ENCODE assay signal across 20 mouse cellular contexts in the genomic region with DNA sequence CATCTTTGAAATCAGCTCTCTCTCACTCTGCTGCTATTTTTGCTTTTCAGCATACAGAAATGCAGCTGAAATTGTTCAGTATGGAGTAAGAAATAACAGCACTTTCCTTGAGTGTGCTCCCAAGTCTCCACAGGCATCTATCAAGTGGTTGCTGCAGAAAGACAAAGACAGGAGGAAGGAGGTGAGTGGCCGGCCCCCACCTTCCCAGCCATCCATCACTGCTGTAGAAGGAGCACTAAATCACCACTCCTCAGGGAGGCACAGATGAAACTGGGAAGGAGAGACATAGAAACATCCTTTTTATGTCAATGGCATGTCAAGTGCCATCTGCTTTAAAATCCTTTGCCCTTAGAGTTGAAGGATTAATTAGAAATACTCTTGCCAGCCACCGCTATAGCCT.
DNase-seq lines count a peak whose midpoint lies in the region; ATAC-seq and TF ChIP-seq lines count a peak whose summit lies in the region.
"Had no signal": no experiment of that assay in that cellular context is flagged by ENCODE, and none has a peak within 500 bp of the region (broad histone marks: within the 10 kb centered on the region; RNA-seq: fewer than 3 reads in every experiment).

No protein-coding gene starts in this region.

- H3K27ac ChIP-seq in kidney, embryonic 15.5 days = 0 out of 2 replicates have a peak overlapping the region, but pooled peaks have one; percentile 3
- no peak overlapping the region for H3K27ac ChIP-seq in forebrain, postnatal 0 days (ENCODE audit: low read depth, low read length)
- no peak overlapping the region for H3K27ac ChIP-seq in neural tube, embryonic 14.5 days (ENCODE audit: low read depth, low read length)
- H3K27ac ChIP-seq: embryonic facial prominence, embryonic 13.5 days; heart, embryonic 10.5 days; limb, embryonic 10.5 days; liver, embryonic 14.5 days had no signal

- WGBS in kidney, embryonic 15.5 days = 19% methylated on average over 2 of the region's 2 CpGs
- WGBS in forebrain, postnatal 0 days = 29% methylated on average over 2 of the region's 2 CpGs
- 23% methylated on average over 2 of the region's 2 CpGs for WGBS in neural tube, embryonic 14.5 days

- TF ChIP-seq CTCF in forebrain, postnatal 0 days (IDR thresholded peaks at IDR 0.05; ENCODE audit: low read depth) = no peak

- no peaks in the 10 kb centered on the region for H3K27me3 ChIP-seq in kidney, embryonic 15.5 days
- no peaks in the 10 kb centered on the region for H3K27me3 ChIP-seq in forebrain, postnatal 0 days (ENCODE audit: insufficient read depth, low read length)
- no peaks in the 10 kb centered on the region for H3K27me3 ChIP-seq in neural tube, embryonic 14.5 days (ENCODE audit: control insufficient read depth, insufficient read depth, low read length)
- H3K27me3 ChIP-seq: embryonic facial prominence, embryonic 13.5 days had no signal

- H3K9ac ChIP-seq in kidney, embryonic 15.5 days = no peak overlapping the region
- no peak overlapping the region for H3K9ac ChIP-seq in forebrain, postnatal 0 days
- no peak overlapping the region for H3K9ac ChIP-seq in neural tube, embryonic 14.5 days (replicated peaks; ENCODE audit: low read depth, low read length)
- H3K9ac ChIP-seq: embryonic facial prominence, embryonic 13.5 days; liver, embryonic 14.5 days had no signal

- H3K36me3 ChIP-seq in kidney, embryonic 15.5 days = peaks cover 37% of the 10 kb centered on the region
- no peaks in the 10 kb centered on the region for H3K36me3 ChIP-seq in forebrain, postnatal 0 days (ENCODE audit: insufficient read depth)
- H3K36me3 ChIP-seq in neural tube, embryonic 14.5 days (ENCODE audit: control insufficient read depth, insufficient read depth, low read length) = no peaks in the 10 kb centered on the region
- H3K36me3 ChIP-seq: limb, embryonic 10.5 days had no signal

- no peak overlapping the region for H3K4me2 ChIP-seq in kidney, embryonic 15.5 days
- no peak overlapping the region for H3K4me2 ChIP-seq in forebrain, postnatal 0 days (ENCODE audit: low read depth)
- H3K4me2 ChIP-seq in neural tube, embryonic 14.5 days (ENCODE audit: low read depth, low read length) = no peak overlapping the region
- H3K4me2 ChIP-seq: embryonic facial prominence, embryonic 13.5 days had no signal

- H3K4me1 ChIP-seq in kidney, embryonic 15.5 days = 0 out of 2 replicates have a peak, but pooled peaks cover 8% of the 10 kb centered on the region
- H3K4me1 ChIP-seq in forebrain, postnatal 0 days (ENCODE audit: insufficient read depth) = no peaks in the 10 kb centered on the region
- no peaks in the 10 kb centered on the region for H3K4me1 ChIP-seq in neural tube, embryonic 14.5 days (ENCODE audit: control insufficient read depth, insufficient read depth, low read length)
- H3K4me1 ChIP-seq: embryonic facial prominence, embryonic 13.5 days; heart, embryonic 10.5 days had no signal

- DNase-seq in kidney, postnatal 14 days = no peak
- no peak for DNase-seq in forebrain, postnatal 0 days
- peak; percentile 68 for DNase-seq in mesoderm, embryonic 11.5 days (ENCODE audit: low read depth, low spot score)
- no peak for DNase-seq in liver
- DNase-seq in spleen, postnatal 4 days (ENCODE audit: low spot score in 2 of 2) = no peak
- DNase-seq in layer of hippocampus, postnatal 14 days (ENCODE audit: low spot score in 2 of 2) = no peak
- DNase-seq: cerebellum, adult 11 months; cerebellum, postnatal 25 days; gastrocnemius, postnatal 14 days; kidney, adult 18-20 months; kidney, postnatal 36 days; layer of hippocampus, postnatal 36 days; lung, postnatal 10 days had no signal

- H3K4me3 ChIP-seq in kidney, embryonic 15.5 days (replicated peaks) = no peak overlapping the region
- no peak overlapping the region for H3K4me3 ChIP-seq in forebrain, postnatal 0 days (ENCODE audit: low read depth, low read length)
- H3K4me3 ChIP-seq in neural tube, embryonic 14.5 days (ENCODE audit: low read depth, low read length) = no peak overlapping the region
- H3K4me3 ChIP-seq: embryonic facial prominence, embryonic 13.5 days; heart, embryonic 10.5 days; limb, embryonic 10.5 days had no signal

- H3K9me3 ChIP-seq in kidney, embryonic 15.5 days (replicated peaks) = no peaks in the 10 kb centered on the region
- no peaks in the 10 kb centered on the region for H3K9me3 ChIP-seq in forebrain, postnatal 0 days (ENCODE audit: low read length)
- H3K9me3 ChIP-seq in neural tube, embryonic 14.5 days (ENCODE audit: control insufficient read depth, low read length) = no peaks in the 10 kb centered on the region
- H3K9me3 ChIP-seq: heart, embryonic 10.5 days; limb, embryonic 10.5 days had no signal

- ATAC-seq in kidney, embryonic 15.5 days (replicated peaks; ENCODE audit: low FRiP score) = 0 out of 2 replicates have a peak, but pooled peaks have one; percentile 58
- ATAC-seq in forebrain, postnatal 0 days = peak; percentile 45
- peak; percentile 74; the same call in 1 of the 2 replicates for ATAC-seq in neural tube, embryonic 14.5 days (ENCODE audit: low read depth)
- ATAC-seq: activated CD4-positive, CD25-positive, alpha-beta regulatory T cell, adult 4 months had no signal
